9 mouse cellular contexts compared by ENCODE assay signal in genomic region chrX:43429982-43430531, GRCm38 (mm10). TPM values are rescaled to one million over a fixed set of nuclear protein-coding genes. Genes with fewer than 3 reads are reported as not detected.
A peak's percentile ranks its signal among the peaks of the same experiment; 100 is the strongest.
DNase-seq lines count a peak whose midpoint lies in the region; ATAC-seq and TF ChIP-seq lines count a peak whose summit lies in the region.
"Had no signal": no experiment of that assay in that cellular context is flagged by ENCODE, and none has a peak within 500 bp of the region (broad histone marks: within the 10 kb centered on the region; RNA-seq: fewer than 3 reads in every experiment).

No protein-coding gene starts in this region.

- ATAC-seq in midbrain, embryonic 15.5 days (replicated peaks) = peak; percentile 73

- 16% methylated on average over 25 of the region's 25 CpGs for WGBS in forebrain, embryonic 10.5 days
- WGBS in midbrain, embryonic 15.5 days = 28% methylated on average over 25 of the region's 25 CpGs

- peak; percentile 56 for DNase-seq in ZHBTc4 (ENCODE audit: low read depth, low spot score)
- peak; percentile 17 for DNase-seq in forebrain, embryonic 10.5 days (ENCODE audit: extremely low spot score, low spot score)
- peak; percentile 11 to 33 for DNase-seq in layer of hippocampus, adult 2 months (ENCODE audit: low spot score in 2 of 2)
- DNase-seq in ovary, postnatal 10 days (ENCODE audit: low spot score) = no peak
- DNase-seq in urinary bladder, adult 18-20 months (ENCODE audit: low spot score in 2 of 2) = no peak
- no peak for DNase-seq in urinary bladder, postnatal 14 days (ENCODE audit: low spot score)

- H3K9me3 ChIP-seq in E14TG2a.4 (ENCODE audit: low read length) = no peaks in the 10 kb centered on the region
- no peaks in the 10 kb centered on the region for H3K9me3 ChIP-seq in forebrain, embryonic 10.5 days
- H3K9me3 ChIP-seq in midbrain, embryonic 15.5 days = no peaks in the 10 kb centered on the region
- H3K9me3 ChIP-seq: liver, embryonic 15.5 days had no signal

- H3K4me1 ChIP-seq in E14TG2a.4 (replicated peaks; ENCODE audit: low read depth, low read length) = peaks cover 26% of the 10 kb centered on the region
- H3K4me1 ChIP-seq in forebrain, embryonic 10.5 days = peaks cover 11% of the 10 kb centered on the region; the same call in 1 of the 2 replicates
- no peaks in the 10 kb centered on the region for H3K4me1 ChIP-seq in midbrain, embryonic 15.5 days
- H3K4me1 ChIP-seq: liver, embryonic 15.5 days had no signal

- no peak overlapping the region for H3K27ac ChIP-seq in forebrain, embryonic 10.5 days
- peak overlapping the region; percentile 73 for H3K27ac ChIP-seq in layer of hippocampus, adult 2 months
- H3K27ac ChIP-seq in midbrain, embryonic 15.5 days = peak overlapping the region; percentile 86
- H3K27ac ChIP-seq: liver, embryonic 15.5 days had no signal

- no peak for TF ChIP-seq CTCF in E14TG2a.4 (conservative IDR thresholded peaks at IDR 0.05; ENCODE audit: low read length)
- TF ChIP-seq CTCF in layer of hippocampus, adult 2 months (conservative IDR thresholded peaks at IDR 0.05) = no peak

- H3K27me3 ChIP-seq in E14TG2a.4 (ENCODE audit: insufficient read depth, low read length) = peaks cover 20% of the 10 kb centered on the region
- peaks cover 38% of the 10 kb centered on the region for H3K27me3 ChIP-seq in forebrain, embryonic 10.5 days (ENCODE audit: poor library complexity, severe bottlenecking)
- no peaks in the 10 kb centered on the region for H3K27me3 ChIP-seq in midbrain, embryonic 15.5 days (replicated peaks)

- no peaks in the 10 kb centered on the region for H3K36me3 ChIP-seq in E14TG2a.4 (ENCODE audit: insufficient read depth, low read length)
- no peaks in the 10 kb centered on the region for H3K36me3 ChIP-seq in forebrain, embryonic 10.5 days (replicated peaks)
- no peaks in the 10 kb centered on the region for H3K36me3 ChIP-seq in midbrain, embryonic 15.5 days (replicated peaks)
- H3K36me3 ChIP-seq: liver, embryonic 15.5 days had no signal

- peak overlapping the region; percentile 57 for H3K4me3 ChIP-seq in E14TG2a.4 (replicated peaks; ENCODE audit: low read length)
- H3K4me3 ChIP-seq in forebrain, embryonic 10.5 days = peak overlapping the region; percentile 51
- H3K4me3 ChIP-seq in layer of hippocampus, adult 2 months = peak overlapping the region; percentile 53
- H3K4me3 ChIP-seq in midbrain, embryonic 15.5 days = peak overlapping the region; percentile 48
- H3K4me3 ChIP-seq: liver, embryonic 15.5 days had no signal

- peak overlapping the region; percentile 52 for H3K9ac ChIP-seq in midbrain, embryonic 15.5 days
- H3K9ac ChIP-seq: liver, embryonic 15.5 days had no signal

- peak overlapping the region; percentile 67 for H3K4me2 ChIP-seq in midbrain, embryonic 15.5 days
- H3K4me2 ChIP-seq: liver, embryonic 15.5 days had no signal

RNA-seq across cellular contexts. Expression of gene Tenm1, which starts 1.1 kb away (rescaled TPM):
- polyA plus RNA-seq in forebrain, embryonic 10.5 days (2016; fragmentation: Nextera tagmentation; extraction: Ambion mirVana) = 0.50 and 0.63 TPM in 2 replicates
- total RNA-seq in layer of hippocampus, adult 2 months (2021) = 10 to 100 TPM; 41.6 to 42.3 TPM
- polyA plus RNA-seq in midbrain, embryonic 15.5 days (2015; fragmentation: Nextera tagmentation; extraction: Ambion mirVana) = 36.6 and 39.2 TPM in 2 replicates

Comparison
In these comparisons a context has a peak if more than half of its experiments do, and no peak if none do; other contexts are left out.
1. DNase-seq: peak in ZHBTc4 (single experiment), forebrain, embryonic 10.5 days (single experiment) and layer of hippocampus, adult 2 months (2 of 2); none in ovary, postnatal 10 days (single experiment), urinary bladder, adult 18-20 months (0 of 2) and urinary bladder, postnatal 14 days (single experiment).
2. RNA of gene Tenm1, which starts 1.1 kb away (polyA plus RNA-seq): 36.6 to 39.2 TPM in midbrain, embryonic 15.5 days; 0.50 to 0.63 TPM in forebrain, embryonic 10.5 days; every median in the first group is over 10 times any median in the second.
3. Peak in every context shown above with its lines, with median percentiles within 50 percentile points of each other: H3K4me3 ChIP-seq.